Mouse (Mus musculus) ovary, postnatal 14 days (tissue): ENCODE data around the gene Rnf157.

Experiments used
- DNase-seq: peaks from one replicate; pipeline ENCODE4 v3.0.0; 2022; ENCODE audit warnings: low spot score

Rnf157 gene

DNA sequence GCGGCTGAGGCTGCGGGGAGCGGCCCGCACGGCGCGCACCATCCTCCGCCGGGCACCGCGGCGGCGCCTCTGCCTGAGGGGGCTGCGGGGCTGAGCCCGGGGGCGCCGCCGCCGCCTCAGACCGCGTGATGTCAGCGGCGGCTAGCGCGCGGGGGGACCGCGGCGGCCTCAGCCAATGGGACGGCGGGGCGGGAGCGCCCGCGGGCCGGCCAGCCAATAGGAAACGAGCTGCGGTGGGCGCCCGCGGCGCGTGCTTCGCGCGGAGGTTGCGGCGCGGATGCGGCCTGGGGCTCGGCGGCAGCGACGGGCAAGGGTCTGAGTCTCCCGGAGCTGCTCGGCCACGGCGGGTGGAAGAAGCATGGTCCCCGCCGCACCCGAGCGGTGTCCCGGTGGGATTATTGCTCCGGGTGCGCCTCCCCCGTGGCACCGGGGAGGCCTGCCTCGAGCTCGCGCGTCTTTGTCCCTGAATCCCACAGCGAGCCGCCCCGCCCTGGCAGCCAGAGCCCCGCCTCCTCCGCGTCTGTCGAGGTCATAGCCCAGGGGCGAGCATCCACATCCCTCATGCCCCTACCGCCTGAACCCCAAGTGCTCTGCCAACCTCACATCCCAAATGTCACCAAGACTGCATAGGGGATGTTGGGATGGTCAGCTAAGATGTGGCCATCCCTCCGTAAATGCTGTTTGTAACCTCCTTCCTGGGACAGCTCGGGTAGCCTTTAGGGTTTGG is at the start of gene Rnf157:
Gene Rnf157 (minus strand): TSS at position 129 of the 727 bp plus-strand sequence.
- peak; percentile 71 for DNase-seq

DNA sequence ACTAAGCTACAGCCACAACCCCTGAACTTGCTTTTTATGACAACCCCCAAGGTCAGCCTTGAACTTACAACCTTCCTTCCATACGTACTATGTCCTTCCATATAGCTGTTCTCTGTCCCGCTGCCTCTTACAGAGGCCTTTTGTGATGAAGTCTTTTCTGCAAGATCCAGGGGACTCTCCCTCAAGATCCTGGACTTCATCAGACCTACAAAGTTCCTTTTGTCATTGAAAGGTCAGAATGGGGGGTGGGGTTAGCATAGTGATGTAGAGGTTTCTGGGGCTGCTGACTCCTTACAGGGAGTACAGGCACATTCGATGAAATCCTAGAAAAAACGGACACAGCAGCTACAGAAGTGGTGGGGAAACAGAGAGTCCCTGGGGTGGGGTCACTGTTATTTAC is 47.0 kb upstream of the Rnf157 start:
- no peak for DNase-seq

DNA sequence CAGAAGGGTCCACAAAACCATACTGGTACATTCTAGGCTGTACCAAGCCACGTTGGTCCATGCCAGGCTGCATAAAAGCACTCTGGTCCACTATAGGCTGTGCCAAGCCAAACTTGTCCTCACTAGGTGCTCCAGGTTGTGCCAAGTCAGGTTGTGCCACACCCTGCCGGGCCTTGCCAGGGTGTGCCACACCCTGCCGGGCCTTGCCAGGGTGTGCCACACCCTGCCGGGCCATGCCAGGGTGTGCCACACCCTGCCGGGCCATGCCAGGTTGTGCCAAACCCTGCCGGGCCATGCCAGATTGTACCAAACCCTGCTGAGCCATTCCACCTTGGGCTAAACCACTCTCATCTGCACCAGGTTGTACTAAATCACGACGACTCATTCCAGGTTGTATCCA is 43.4 kb upstream of the Rnf157 start:
- no peak for DNase-seq

DNA sequence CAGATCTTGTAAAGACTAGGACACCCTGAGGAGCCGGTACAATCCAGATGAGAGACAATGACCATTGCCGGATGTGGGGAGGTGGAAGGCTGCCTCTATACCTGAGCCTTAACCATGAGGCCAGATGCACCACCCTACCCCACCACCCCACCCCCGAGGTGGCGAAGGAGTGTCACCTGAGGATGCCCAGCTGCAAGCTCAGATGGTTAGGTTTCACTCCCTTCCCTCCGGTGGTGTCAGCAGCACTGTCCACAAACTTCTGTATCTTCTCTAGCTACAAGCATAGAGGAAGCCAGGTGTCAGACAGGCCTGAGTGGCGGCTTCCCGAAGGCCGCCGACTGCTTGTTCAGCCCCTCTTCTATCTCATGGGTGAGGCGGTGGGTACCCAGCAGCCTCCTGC is 41.1 kb upstream of the Rnf157 start:
- no peak for DNase-seq

DNA sequence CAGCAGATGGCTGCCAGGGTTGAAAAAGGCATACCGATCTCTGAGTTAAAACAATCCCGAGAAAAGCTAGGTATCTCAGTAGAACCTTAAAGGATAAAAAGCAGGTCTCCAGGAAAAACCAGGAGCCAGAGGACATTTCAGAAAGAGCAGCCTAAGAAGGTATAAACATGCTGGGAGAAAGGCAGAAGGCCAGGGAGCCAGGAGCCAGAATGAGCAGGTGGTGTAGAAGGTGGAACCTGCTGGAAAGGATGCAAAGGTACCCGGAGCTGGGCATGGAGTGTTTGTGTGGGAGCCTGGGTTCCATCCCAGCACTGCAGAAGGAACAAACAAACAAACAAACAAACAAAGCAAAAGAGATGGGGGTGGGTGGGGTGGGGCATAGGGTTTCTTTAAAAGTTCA is 36.5 kb upstream of the Rnf157 start:
- no peak for DNase-seq

DNA sequence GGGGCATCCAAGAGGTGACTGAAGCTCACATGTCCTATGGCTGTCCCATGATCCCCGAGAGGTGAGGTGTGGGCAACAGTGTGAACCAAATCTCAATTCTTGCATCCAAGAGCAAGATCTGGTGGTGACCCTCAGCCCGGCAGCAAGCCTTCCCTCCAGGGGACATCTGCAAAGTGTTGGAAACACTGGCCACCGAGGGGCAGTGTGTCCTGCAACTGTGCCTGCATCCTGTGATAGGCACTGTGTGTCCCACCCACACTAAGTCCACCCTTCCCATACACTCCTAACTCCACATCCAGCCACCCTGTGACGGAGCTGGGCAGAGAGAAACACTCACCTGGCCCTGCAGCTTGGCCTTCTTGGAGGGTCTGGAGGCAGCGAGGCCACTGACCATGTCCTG is 35.0 kb upstream of the Rnf157 start:
- DNase-seq: no peak

DNA sequence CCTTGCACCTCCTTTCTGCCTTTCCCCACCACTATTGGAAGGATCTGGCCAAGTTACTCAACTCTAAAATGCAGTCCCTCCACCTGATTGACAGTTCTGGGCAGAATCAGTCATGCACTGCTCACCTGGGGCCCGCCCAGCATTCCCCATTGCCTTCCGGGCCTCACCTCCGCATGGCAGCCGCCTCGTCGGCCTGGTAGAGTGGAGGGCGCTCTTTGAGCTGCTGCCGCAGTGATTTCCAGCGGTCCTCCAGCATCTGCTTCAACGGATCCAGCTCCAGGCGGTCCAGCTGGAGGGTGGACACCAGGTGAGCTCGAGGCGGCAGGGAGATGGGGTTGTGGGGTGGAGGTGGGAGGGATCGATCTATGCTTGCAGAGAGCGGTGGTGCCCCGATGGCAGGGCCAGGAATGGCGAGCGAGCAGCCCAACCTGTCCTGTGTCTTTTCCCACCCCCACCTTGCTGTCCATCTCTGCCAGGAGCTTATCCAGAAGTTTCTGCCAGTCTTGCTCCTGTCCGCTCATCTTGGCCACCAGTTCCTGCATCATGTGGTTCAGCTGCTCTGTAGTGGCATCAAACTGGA is 33.6 kb upstream of the Rnf157 start:
- DNase-seq: no peak

DNA sequence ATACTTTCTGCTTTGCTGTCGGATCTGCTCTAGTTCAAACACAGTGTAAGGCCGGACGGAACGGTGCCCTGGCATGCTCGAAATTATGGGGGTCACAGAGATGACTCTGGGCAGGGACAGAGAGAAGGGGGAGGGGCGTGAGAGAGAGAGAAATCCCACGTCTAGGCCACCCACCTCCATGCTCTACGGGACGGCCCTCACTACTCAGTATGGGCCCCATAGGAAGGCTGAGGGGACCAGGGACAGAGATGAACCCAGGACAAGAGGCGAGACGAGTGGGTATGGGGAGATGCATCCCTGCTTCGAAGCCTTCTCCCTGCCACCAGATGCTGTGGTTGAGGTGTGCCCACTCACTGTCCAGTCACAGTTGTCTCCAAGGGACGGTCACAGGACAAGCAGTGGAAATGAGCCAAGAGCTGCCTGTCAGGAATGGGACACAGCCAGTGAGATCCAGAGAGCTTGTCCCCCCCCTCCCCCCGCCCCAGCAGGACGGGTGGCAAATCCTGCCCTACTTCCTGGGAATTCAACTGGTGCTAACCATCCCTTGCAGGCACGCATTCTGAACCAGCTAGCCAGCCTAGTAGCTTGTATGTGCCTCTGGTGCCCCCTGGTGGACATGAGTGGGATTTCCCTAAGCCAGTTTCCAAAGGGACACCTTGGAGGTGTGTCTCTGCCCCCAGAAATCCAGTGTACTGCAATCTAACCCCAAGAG is 32.9 kb upstream of the Rnf157 start:
- DNase-seq: peak; percentile 95

DNA sequence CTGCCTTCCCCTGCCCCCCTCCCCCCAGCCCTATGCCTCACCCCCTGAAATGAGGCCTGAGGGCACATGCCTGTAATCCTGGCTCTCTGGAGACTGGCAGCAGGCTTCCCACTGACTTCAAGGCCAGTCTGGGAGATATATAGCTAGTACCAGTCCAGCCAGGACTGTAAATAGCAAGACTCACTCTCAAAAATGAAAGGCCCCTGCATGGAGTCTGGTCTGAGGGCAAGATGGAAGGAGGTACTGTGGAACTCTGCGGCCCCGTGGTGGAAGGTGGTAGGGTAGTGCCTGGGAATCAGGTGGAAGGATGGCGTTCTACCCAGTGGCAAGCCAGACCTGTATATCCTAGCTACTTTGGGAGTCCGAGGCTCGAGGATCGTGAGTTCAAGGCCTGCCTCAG is 31.1 kb upstream of the Rnf157 start:
- DNase-seq: no peak

DNA sequence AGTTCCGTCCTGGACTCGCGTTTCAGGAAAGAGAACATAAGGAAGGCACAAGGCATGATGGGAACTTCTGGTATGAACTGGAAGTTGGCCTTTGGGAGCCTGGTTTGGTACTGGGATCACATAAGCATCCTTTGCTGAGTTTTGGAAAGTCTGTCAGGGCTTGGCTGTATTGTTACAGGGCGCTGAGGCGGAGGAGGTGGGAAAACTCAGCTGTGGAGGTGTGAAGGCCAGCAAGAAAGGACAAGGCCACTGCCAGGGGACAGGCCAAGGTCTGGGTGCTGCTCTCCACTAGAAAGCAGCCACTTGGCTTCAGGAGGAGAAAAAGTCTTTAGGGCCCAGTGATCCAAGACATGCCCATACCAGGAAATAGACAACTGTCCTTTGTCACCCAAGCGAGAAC is 30.5 kb upstream of the Rnf157 start:
- no peak for DNase-seq

DNA sequence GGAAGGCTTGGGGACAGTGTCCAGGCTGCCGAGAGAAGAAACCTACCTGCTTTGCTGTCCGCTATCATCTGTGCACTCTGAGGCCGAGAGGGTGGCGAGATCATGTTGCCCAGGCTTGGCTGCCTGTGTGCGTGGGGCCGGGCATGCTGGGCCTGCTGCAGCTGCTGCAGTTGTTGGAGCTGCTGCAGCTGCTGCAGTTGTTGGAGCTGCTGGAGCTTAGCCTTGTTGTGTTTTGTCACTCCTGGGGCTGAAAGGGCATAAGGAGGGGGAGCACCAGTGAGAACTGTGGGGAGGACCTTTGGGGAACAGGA is 30.0 kb upstream of the Rnf157 start:
- no peak for DNase-seq

DNA sequence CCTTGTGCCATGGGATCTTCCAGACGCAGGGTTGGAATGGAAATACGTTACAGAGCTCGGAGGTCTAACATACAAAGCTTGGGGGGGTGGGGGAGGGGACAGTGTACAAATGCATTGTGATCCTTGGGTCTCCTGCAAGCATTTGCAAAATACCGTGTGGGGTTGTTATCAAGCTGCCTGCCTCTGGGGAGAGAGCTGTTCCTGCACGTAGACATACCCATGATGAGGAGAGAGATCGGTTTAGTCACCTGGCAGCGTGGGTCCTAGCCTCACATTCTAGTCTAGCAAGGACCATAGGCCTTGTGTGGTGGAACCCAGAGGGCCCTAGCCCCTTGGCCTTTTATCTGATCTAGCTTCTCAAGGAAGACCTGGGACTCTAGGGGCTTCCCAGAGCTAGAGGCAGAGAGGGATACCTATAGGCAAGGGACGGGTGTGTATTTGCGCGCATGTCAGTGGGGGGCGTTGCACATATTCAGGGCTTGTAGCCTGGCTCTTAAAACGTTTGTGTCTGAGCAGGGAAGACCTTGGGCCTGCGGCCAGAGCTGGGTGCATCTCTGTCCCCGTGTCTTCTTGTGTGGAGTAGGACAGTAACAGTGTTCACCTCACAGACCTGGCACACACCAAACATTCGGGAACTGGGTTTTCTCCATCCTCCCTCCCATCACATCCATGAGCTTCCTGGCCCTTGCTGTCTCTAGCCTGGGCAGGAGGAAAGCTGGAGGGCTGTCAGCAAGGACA is 29.5 kb upstream of the Rnf157 start:
- no peak for DNase-seq

DNA sequence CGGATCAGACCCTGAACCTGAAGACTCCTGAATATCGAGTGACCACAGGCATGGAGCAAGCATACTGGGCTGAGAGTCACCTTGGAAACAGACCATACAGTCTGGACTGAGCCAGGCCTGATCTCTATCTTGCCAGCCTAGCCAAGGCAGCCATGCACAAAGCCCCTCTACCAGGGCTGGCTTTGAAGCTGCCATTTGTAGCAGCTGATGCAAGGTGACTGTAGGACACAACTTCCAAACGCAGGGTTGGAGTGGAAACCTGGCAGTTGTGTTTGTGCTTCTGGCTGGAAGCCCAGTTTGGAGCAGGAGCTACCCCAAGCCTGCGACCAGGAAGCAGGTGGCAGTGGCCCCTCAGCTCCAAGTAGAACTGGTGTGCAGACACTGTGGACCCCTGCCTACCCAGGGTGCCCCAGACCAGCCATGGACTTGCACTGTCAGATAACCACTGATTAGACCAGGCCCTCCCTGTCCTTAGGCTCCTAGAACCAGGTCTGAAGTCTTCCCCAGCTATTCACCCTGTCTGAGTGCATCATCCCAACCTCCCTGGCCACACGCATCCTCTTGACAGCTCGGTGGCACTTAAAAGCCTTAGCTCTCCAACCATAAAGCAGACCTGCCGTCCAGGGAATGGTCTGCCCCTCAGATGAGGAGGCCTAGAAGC is 27.7 kb upstream of the Rnf157 start:
- DNase-seq: no peak

DNA sequence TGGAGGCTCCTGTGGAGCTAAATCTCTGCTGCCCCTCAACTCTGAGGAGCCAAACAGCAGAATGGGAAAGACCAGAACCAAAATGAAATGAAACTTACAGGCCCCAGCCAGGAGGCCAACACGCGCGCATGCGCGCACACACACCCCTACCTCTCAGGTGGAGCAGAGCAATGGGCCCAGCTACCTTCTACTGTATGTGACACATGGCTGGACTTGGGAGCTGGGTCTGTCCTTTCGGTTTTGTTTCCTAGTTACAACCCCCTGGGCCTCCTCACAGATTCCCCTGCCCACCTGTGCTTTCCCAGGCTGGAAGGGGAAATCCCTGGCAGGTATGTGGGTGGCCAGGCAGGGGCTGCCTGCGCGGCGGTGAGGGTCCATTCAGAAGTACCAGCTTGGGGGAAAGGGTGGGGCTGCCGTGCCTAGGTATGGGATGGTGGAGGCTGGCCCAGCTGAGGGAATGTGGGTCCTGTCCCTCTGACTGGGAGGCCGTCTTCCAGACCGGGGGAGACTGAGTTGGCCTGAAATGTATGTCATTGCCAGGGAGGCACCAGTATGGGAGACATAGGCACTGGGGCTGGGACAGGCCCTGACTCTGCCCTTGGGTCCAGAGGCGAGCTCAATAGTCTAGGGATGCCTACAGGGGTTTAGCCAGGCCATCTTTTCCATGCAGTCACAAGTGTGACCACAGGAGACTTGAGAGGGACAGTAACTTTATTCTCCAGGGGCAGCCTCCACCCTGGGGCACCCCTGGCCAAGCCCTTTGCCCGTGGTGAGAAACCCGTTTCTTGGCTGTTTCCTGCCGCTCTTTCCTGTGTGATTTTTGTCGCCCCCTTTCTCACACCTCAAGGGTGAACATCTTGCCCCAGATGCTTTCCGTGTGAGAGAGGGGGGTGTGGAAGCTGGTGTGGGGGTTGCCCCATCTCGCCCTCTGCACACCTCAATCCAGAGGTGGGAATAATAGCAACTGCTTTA is 26.7 kb upstream of the Rnf157 start:
- DNase-seq: no peak

DNA sequence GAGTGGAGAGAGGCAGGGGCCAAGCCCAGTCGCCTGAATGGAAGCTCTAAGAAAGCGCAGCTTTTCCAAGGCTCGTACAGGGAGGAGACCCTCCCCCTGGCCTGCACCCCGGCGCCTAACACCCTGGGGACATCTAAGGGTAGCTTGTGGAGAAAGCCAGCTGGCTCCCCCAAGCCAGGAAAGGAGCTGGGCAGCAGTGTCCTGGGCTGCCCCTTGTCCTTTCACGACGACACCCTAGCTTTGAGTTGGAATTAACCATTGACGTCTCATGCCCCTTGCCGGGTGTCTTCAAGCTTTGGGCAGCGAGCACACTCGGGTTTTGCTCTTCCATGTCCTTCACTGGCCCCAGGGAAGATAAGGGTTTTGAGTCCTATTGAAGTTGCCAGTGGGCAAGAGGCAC is 24.7 kb upstream of the Rnf157 start:
- no peak for DNase-seq

DNA sequence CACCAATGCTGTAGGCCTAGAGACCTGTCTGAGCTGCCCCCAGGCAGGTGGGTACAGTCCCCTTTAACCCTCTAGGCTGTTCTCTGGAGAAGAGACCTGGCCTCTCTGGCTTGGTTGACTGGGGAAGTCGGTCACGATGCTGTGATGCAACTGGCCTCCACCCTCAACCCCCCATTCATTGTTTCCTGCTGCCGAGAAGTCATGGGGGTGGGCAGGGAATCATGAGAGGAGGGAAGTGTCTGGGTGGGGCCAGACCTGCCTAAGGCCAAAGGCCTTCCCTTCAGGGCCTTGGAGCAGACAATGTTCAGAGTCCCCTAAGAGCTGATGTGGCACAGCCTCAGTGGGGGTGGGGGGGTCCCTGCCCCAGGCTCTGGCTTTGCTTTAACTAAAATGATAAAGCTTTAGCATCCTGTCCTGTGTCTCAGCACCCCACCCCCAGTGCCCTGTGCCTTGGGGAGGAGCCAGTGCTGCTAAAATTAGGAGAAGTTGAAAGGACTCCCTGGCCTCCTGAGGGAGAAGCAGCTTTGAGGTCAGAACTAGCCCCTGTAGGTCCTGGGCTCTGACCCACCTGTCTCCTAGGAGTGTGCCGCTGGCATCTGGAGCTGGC is 24.0 kb upstream of the Rnf157 start:
- DNase-seq: no peak

DNA sequence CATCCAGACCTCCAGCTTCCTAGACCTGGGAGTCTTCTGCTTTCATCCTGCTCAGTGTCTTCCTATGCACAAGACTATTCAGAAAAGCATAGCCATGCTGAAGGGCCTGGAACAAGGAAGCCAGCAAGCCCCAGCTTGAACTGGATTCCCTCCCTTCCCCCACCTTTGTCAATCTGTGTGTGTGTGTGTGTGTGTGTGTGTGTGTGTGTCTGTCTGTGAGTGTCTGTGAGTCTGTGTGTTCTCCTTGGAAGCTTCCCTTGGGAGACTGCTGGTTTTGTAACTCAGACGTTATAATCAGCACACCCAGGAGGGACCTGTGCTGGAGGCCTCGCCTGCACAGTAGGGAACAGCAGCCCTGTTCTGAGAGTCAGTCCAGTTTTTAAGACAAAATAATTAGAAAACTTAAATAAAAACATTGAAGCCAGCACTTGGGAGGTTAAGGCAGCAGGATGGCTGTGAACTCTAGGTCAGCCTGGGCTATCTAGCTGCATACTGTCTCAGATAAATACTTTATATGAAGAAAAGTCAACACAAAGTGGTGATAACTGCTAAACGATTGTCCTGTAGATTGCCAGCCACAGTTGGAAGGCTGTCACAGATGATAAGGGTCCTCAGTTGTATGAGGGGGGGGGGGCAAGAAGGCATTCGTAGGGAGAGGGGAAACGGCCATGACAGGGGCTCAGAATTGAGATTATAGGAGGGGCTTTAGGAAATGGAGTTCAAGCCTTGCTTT is 23.3 kb upstream of the Rnf157 start:
- DNase-seq: no peak

DNA sequence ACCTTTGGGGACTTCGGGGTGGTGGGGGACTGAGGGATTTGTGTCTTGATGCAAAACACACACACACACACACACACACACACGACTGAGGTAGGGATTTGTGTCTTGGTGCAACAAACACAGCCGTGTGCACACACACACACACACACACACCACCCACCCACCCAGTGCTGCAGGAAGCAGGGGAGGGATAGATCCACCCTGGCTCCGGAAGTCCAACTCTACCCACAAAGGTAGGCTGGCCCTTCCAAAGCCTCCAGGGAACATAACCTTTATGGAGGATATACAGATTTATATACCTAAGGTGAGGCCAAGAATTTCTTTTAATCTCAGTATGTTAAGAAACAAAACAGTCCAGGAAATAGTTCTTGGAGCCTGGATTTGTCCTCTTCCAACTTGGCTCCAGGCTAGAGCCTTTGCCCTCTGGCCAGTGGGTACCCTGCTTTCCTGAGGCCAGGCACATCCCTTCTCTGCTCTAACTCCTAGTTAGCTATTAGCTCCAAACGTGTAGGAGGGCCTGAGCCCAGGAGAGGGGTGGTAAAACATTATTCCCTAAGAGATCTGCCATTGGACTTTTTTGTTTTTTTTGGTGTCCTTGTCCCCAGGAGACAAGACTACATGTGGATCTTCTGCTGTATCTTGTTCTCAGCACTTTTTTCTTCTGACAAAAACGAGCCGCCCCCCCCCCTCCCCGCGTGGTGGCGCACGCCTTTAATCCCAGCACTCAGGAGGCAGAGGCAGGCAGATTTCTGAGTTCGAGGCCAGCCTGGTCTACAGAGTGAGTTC is 22.3 kb upstream of the Rnf157 start:
- no peak for DNase-seq

DNA sequence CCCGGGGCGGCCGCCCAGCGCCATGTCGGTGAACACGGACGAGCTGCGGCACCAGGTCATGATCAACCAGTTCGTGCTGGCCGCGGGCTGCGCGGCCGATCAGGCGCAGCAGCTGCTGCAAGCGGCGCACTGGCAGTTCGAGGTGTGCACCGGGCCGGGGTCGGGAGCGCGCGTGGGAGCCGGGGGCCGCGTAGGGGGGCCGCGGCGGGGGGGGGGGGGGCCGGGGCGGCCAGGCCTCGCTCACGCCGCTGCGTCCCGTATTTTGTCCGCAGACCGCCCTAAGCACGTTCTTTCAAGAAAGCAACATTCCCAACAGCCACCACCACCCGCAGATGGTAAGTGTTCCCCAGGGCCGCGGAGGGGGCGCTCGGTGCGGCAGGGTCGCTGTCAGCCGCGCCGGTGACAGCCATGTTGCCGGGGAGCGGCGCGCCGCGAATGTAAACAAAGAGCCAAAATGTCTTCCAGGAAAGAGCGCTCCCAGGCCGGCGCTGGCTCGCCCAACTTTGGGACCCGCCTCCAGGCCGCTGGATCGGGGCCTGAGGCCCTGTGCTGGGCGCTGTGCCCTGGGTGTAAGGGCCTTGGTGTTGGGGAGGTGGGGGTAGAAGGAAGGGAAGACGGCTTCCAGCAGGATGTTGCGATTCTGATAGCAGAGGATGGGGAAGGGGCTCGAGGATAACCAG is 21.6 kb upstream of the Rnf157 start:
- peak; percentile 67 for DNase-seq
